Mouse (Mus musculus) intestine, embryonic 16.5 days (tissue): Measurements from ENCODE around the gene Atp5e. TPM values are rescaled to one million over a fixed set of nuclear protein-coding genes. Genes with fewer than 3 reads are reported as not detected.

ENCODE experiments used
- polyA plus RNA-seq: library from polyadenylated mRNA; unstranded; fragments of >200 nt; fragmentation: Nextera tagmentation; extraction: Ambion mirVana; gene quantifications from 2 replicates; pipeline ENCODE4 v1.2.1, GENCODE M21; 2015

The Atp5e gene
- polyA plus RNA-seq, 1 experiment from 2014 or later: 798 TPM

Other genes with a start within 250 kb of the Atp5e start
- 402 and 775 TPM in 2 replicates for gene Gnas, start 179.8 kb downstream of the Atp5e start, polyA plus RNA-seq
- gene Gm20721, start 117.4 kb downstream of the Atp5e start, polyA plus RNA-seq: 37.0 and 98.1 TPM in 2 replicates
- 72.5 and 81.3 TPM in 2 replicates for gene Nelfcd, start 48.3 kb downstream of the Atp5e start, polyA plus RNA-seq
- 381 and 448 TPM in 2 replicates for gene Ctsz, start 25.1 kb downstream of the Atp5e start, polyA plus RNA-seq
- 1.1 and 1.4 TPM in 2 replicates for gene Tubb1, start 13.4 kb downstream of the Atp5e start, polyA plus RNA-seq
- 119 and 134 TPM in 2 replicates for gene Prelid3b, start 9.0 kb upstream of the Atp5e start, polyA plus RNA-seq
- gene Zfp831, start 179.4 kb upstream of the Atp5e start, polyA plus RNA-seq: 0.01 and 0.04 TPM in 2 replicates